Mouse (Mus musculus): Measurements from ENCODE around the gene Dmpk. TPM values are rescaled to one million over a fixed set of nuclear protein-coding genes. Genes with fewer than 3 reads are reported as not detected.

The Dmpk gene
- total RNA-seq (2014; rRNA removed) (12.3 and 32.1 TPM in 2 replicates), polyA plus RNA-seq (2015; fragmentation: Nextera tagmentation; extraction: Ambion mirVana) (4.0 and 5.1 TPM in 2 replicates)

- Histone ChIP-seq H3K27me3 (ENCODE audit: insufficient read depth, low read length) (no peaks in the 10 kb centered on the region), H3K36me3 (ENCODE audit: insufficient read depth, low read length) (peaks cover 55% of the 10 kb centered on the region), H3K9me3 (ENCODE audit: low read length) (no peaks in the 10 kb centered on the region), H3K9ac (replicated peaks; ENCODE audit: low read length, poor library complexity, severe bottlenecking) (no peak within 1 kb of the TSS), H3K4me1 (ENCODE audit: insufficient read depth, low read length) (no peaks in the 10 kb centered on the region), H3K27ac (ENCODE audit: low read depth, low read length) (no peak within 1 kb of the TSS), H3K4me2 (ENCODE audit: low read depth, low read length, poor library complexity, severe bottlenecking) (peak within 1 kb of the TSS; percentile 3), H3K4me3 (ENCODE audit: low read depth, low read length) (no peak within 1 kb of the TSS)
- TF ChIP-seq CTCF (IDR thresholded peaks at IDR 0.05) = no peak
- DNase-seq (ENCODE audit: low spot score) (no peak), ATAC-seq (ENCODE audit: low FRiP score) (0 out of 2 replicates have a peak, but pooled peaks have one; percentile 25)
- 46% methylated on average over 10 of the region's 10 CpGs for WGBS
Observed at GRCm38 (mm10) chr7:19083701-19084100, at the start of gene Dmpk. Gene Dmpk (plus strand): TSS chr7:19083849.

GRCm38 (mm10) chr7:19044616-19045015 lies 39.0 kb upstream of the Dmpk start:
- Histone ChIP-seq H3K9ac (replicated peaks; ENCODE audit: low read length, poor library complexity, severe bottlenecking) (no peak overlapping the region), H3K4me3 (ENCODE audit: low read depth, low read length) (no peak overlapping the region), H3K4me1 (ENCODE audit: insufficient read depth, low read length) (no peaks in the 10 kb centered on the region), H3K27me3 (ENCODE audit: insufficient read depth, low read length) (no peaks in the 10 kb centered on the region), H3K9me3 (ENCODE audit: low read length) (no peaks in the 10 kb centered on the region), H3K36me3 (ENCODE audit: insufficient read depth, low read length) (peaks cover 94% of the 10 kb centered on the region), H3K27ac (ENCODE audit: low read depth, low read length) (no peak overlapping the region), H3K4me2 (ENCODE audit: low read depth, low read length, poor library complexity, severe bottlenecking) (no peak overlapping the region)
- WGBS = 96% methylated on average over 6 of the region's 6 CpGs
- no peak for TF ChIP-seq CTCF (IDR thresholded peaks at IDR 0.05)
- ATAC-seq (ENCODE audit: low FRiP score) = no peak
- no peak for DNase-seq (ENCODE audit: low spot score)

- no peaks in the 10 kb centered on the region for H3K4me1 ChIP-seq (ENCODE audit: insufficient read depth, low read length)
- H3K27ac ChIP-seq (ENCODE audit: low read depth, low read length) = no peak overlapping the region
- no peaks in the 10 kb centered on the region for H3K27me3 ChIP-seq (ENCODE audit: insufficient read depth, low read length)
- ATAC-seq (ENCODE audit: low FRiP score) = no peak
- no peak overlapping the region for H3K9ac ChIP-seq (replicated peaks; ENCODE audit: low read length, poor library complexity, severe bottlenecking)
- H3K4me2 ChIP-seq (ENCODE audit: low read depth, low read length, poor library complexity, severe bottlenecking) = no peak overlapping the region
- DNase-seq (ENCODE audit: low spot score) = peak; percentile 61
- TF ChIP-seq CTCF (IDR thresholded peaks at IDR 0.05) = no peak
- 94% methylated on average over 11 of the region's 11 CpGs for WGBS
- H3K9me3 ChIP-seq (ENCODE audit: low read length) = no peaks in the 10 kb centered on the region
- peaks cover 95% of the 10 kb centered on the region for H3K36me3 ChIP-seq (ENCODE audit: insufficient read depth, low read length)
- no peak overlapping the region for H3K4me3 ChIP-seq (ENCODE audit: low read depth, low read length)
Observed at GRCm38 (mm10) chr7:19046286-19047069, 37.2 kb upstream of the Dmpk start.

- no peak overlapping the region for H3K9ac ChIP-seq (replicated peaks; ENCODE audit: low read length, poor library complexity, severe bottlenecking)
- H3K4me3 ChIP-seq (ENCODE audit: low read depth, low read length) = no peak overlapping the region
- H3K9me3 ChIP-seq (ENCODE audit: low read length) = no peaks in the 10 kb centered on the region
- H3K36me3 ChIP-seq (ENCODE audit: insufficient read depth, low read length) = peaks cover 80% of the 10 kb centered on the region
- no peaks in the 10 kb centered on the region for H3K4me1 ChIP-seq (ENCODE audit: insufficient read depth, low read length)
- no peak for ATAC-seq (ENCODE audit: low FRiP score)
- no peak overlapping the region for H3K4me2 ChIP-seq (ENCODE audit: low read depth, low read length, poor library complexity, severe bottlenecking)
- DNase-seq (ENCODE audit: low spot score) = no peak
- WGBS = 90% methylated on average over 14 of the region's 14 CpGs
- TF ChIP-seq CTCF (IDR thresholded peaks at IDR 0.05) = no peak
- no peak overlapping the region for H3K27ac ChIP-seq (ENCODE audit: low read depth, low read length)
- H3K27me3 ChIP-seq (ENCODE audit: insufficient read depth, low read length) = no peaks in the 10 kb centered on the region
Observed at GRCm38 (mm10) chr7:19048006-19048527, 35.6 kb upstream of the Dmpk start.

- no peak for TF ChIP-seq CTCF (IDR thresholded peaks at IDR 0.05)
- Histone ChIP-seq H3K9ac (replicated peaks; ENCODE audit: low read length, poor library complexity, severe bottlenecking) (no peak overlapping the region), H3K9me3 (ENCODE audit: low read length) (no peaks in the 10 kb centered on the region), H3K36me3 (ENCODE audit: insufficient read depth, low read length) (peaks cover 73% of the 10 kb centered on the region), H3K4me1 (ENCODE audit: insufficient read depth, low read length) (no peaks in the 10 kb centered on the region), H3K27ac (ENCODE audit: low read depth, low read length) (no peak overlapping the region), H3K4me2 (ENCODE audit: low read depth, low read length, poor library complexity, severe bottlenecking) (no peak overlapping the region), H3K27me3 (ENCODE audit: insufficient read depth, low read length) (no peaks in the 10 kb centered on the region), H3K4me3 (ENCODE audit: low read depth, low read length) (no peak overlapping the region)
- WGBS = 82% methylated on average over 5 of the region's 5 CpGs
- DNase-seq (ENCODE audit: low spot score) (no peak), ATAC-seq (ENCODE audit: low FRiP score) (no peak)
Observed at GRCm38 (mm10) chr7:19049252-19049651, 34.4 kb upstream of the Dmpk start.

GRCm38 (mm10) chr7:19050172-19050571 lies 33.5 kb upstream of the Dmpk start:
- TF ChIP-seq CTCF (IDR thresholded peaks at IDR 0.05) = no peak
- no peak for ATAC-seq (ENCODE audit: low FRiP score)
- Histone ChIP-seq H3K27me3 (ENCODE audit: insufficient read depth, low read length) (no peaks in the 10 kb centered on the region), H3K4me2 (ENCODE audit: low read depth, low read length, poor library complexity, severe bottlenecking) (no peak overlapping the region), H3K27ac (ENCODE audit: low read depth, low read length) (no peak overlapping the region), H3K36me3 (ENCODE audit: insufficient read depth, low read length) (peaks cover 64% of the 10 kb centered on the region), H3K4me1 (ENCODE audit: insufficient read depth, low read length) (no peaks in the 10 kb centered on the region), H3K9ac (replicated peaks; ENCODE audit: low read length, poor library complexity, severe bottlenecking) (no peak overlapping the region), H3K4me3 (ENCODE audit: low read depth, low read length) (no peak overlapping the region), H3K9me3 (ENCODE audit: low read length) (no peaks in the 10 kb centered on the region)
- WGBS = 83% methylated on average over 8 of the region's 8 CpGs
- DNase-seq (ENCODE audit: low spot score) = peak; percentile 24

All from midbrain, postnatal 0 days (tissue).